Mouse (Mus musculus) monocyte, adult 5-6 weeks (primary cell): ENCODE measurements around the gene Cfap221. TPM values are rescaled to one million over a fixed set of nuclear protein-coding genes. Genes with fewer than 3 reads are reported as not detected.

ENCODE experiments used
- total RNA-seq: library from RNA; stranded (forward); fragments of 200-1000, 200-491, 200-594 nt; gene quantifications from 3 replicates; pipeline ENCODE4 v1.2.3, GENCODE M21; 2017

Gene Cfap221
- total RNA-seq, 1 experiment from 2014 or later, result not detected

Other genes with a start within 250 kb of the Cfap221 start
- gene Ptpn4, start 159.6 kb downstream of the Cfap221 start, total RNA-seq, result 20.2 to 103 TPM (median 20.9 TPM) in 3 replicates
- 0.64 to 3.5 TPM (median 0.76 TPM) in 3 replicates for gene Tmem177, start 84.0 kb downstream of the Cfap221 start, total RNA-seq
- not detected in 3 replicates for gene Sctr, start 9.7 kb upstream of the Cfap221 start, total RNA-seq
- gene Tmem37, start 76.8 kb upstream of the Cfap221 start, total RNA-seq, result 3.2 to 9.4 TPM (median 8.2 TPM) in 3 replicates
- gene Dbi, start 123.8 kb upstream of the Cfap221 start, total RNA-seq, result 183 to 239 TPM (median 190 TPM) in 3 replicates
- gene 3110009E18Rik, start 124.0 kb upstream of the Cfap221 start, total RNA-seq, result 3.0 to 10.3 TPM (median 8.4 TPM) in 3 replicates